Mouse (Mus musculus) limb, embryonic 15.5 days (tissue): ENCODE measurements around the gene Pms2. TPM values are rescaled to one million over a fixed set of nuclear protein-coding genes. Genes with fewer than 3 reads are reported as not detected.
A peak's percentile ranks its signal among the peaks of the same experiment; 100 is the strongest.

Experiments
- ATAC-seq: fragments of 200-750 bp; cut with Nextera tagmentation; 2 replicates; pipeline ENCODE4 v1.8.0; 2017; ENCODE audit warnings: low read depth, moderate TSS enrichment; ENCODE audit not compliant: insufficient number of reproducible peaks, low FRiP score, low TSS enrichment
- H3K27ac ChIP-seq: fragments of 300-500 bp; sonication (generic); 2 replicates; pipeline ENCODE4 v1.5.1; 2015; ENCODE audit warnings: moderate library complexity, mild to moderate bottlenecking, inconsistent platforms
- H3K27me3 ChIP-seq: fragments of 300-500 bp; sonication (generic); 2 replicates; pipeline ENCODE4 v1.6.1; 2015; ENCODE audit warnings: inconsistent platforms
- H3K36me3 ChIP-seq: fragments of 300-500 bp; sonication (generic); 2 replicates; pipeline ENCODE4 v1.6.1; 2015; ENCODE audit warnings: inconsistent platforms
- H3K4me1 ChIP-seq: fragments of 300-500 bp; sonication (generic); 2 replicates; pipeline ENCODE4 v1.6.1; 2015; ENCODE audit warnings: inconsistent platforms
- H3K4me2 ChIP-seq: fragments of 300-500 bp; sonication (generic); 2 replicates; pipeline ENCODE4 v1.6.1; 2015; ENCODE audit warnings: mild to moderate bottlenecking, inconsistent platforms
- H3K4me3 ChIP-seq: fragments of 300-500 bp; sonication (generic); 2 replicates; pipeline ENCODE4 v1.5.1; 2015; ENCODE audit warnings: mild to moderate bottlenecking, inconsistent platforms
- H3K9ac ChIP-seq: fragments of 300-500 bp; sonication (generic); 2 replicates; pipeline ENCODE4 v1.6.1; 2015; ENCODE audit warnings: inconsistent platforms
- H3K9me3 ChIP-seq: fragments of 300-500 bp; sonication (generic); 2 replicates; pipeline ENCODE4 v1.6.1; 2016; ENCODE audit warnings: inconsistent platforms
- WGBS: fragments of 180-500 bp; shearing (Covaris S2); methylation state at CpG from one replicate; pipeline ENCODE4 v1.1.7; 2015; 5-methylcytosine and 5-hydroxymethylcytosine counted together
- polyA plus RNA-seq: library from polyadenylated mRNA; unstranded; fragments of >200 nt; fragmentation: Nextera tagmentation; extraction: Ambion mirVana; gene quantifications from 2 replicates; pipeline ENCODE4 v1.2.1, GENCODE M21; 2015

Pms2 gene
- polyA plus RNA-seq: 23.6 and 26.5 TPM in 2 replicates

GRCm38 (mm10) chr5:143909417-143910400 is at the start of gene Pms2, which contains the start of gene Aimp2:
TSS of gene Pms2 (plus strand) at chr5:143909964.
TSS of gene Aimp2 (minus strand) at chr5:143909847.
- Histone ChIP-seq H3K4me1 (peaks cover 25% of the 10 kb centered on the region), H3K9me3 (no peaks in the 10 kb centered on the region)

GRCm38 (mm10) chr5:143871547-143872169 is 38.1 kb upstream of the Pms2 start:
- ATAC-seq: no peak
- peak overlapping the region; percentile 63 for H3K27ac ChIP-seq
- H3K36me3 ChIP-seq: peaks cover 36% of the 10 kb centered on the region
- H3K4me1 ChIP-seq: no peaks in the 10 kb centered on the region
- H3K27me3 ChIP-seq: no peaks in the 10 kb centered on the region
- 65% methylated on average over 11 of the region's 11 CpGs for WGBS
- no peak overlapping the region for H3K4me3 ChIP-seq
- no peak overlapping the region for H3K9ac ChIP-seq
- H3K4me2 ChIP-seq: no peak overlapping the region
- no peaks in the 10 kb centered on the region for H3K9me3 ChIP-seq

More at GRCm38 (mm10) chr5:143909417-143910400, at the start of gene Pms2, which contains the start of gene Aimp2:
- peak within 1 kb of the TSS; percentile 69 for H3K4me3 ChIP-seq
- peak within 1 kb of the TSS; percentile 59 for H3K4me2 ChIP-seq
- peaks cover 23% of the 10 kb centered on the region for H3K36me3 ChIP-seq
- H3K9ac ChIP-seq: peak within 1 kb of the TSS; percentile 48
- ATAC-seq: peak; percentile 98
- no peaks in the 10 kb centered on the region for H3K27me3 ChIP-seq
- under 1% methylated on average over 70 of the region's 70 CpGs for WGBS
- peak within 1 kb of the TSS; percentile 92 for H3K27ac ChIP-seq

GRCm38 (mm10) chr5:143874571-143874970 is 35.2 kb upstream of the Pms2 start:
- 60% methylated on average over 4 of the region's 4 CpGs for WGBS

GRCm38 (mm10) chr5:143885274-143885673 is 24.5 kb upstream of the Pms2 start:
- peak overlapping the region; percentile 13; the same call in 1 of the 2 replicates for H3K27ac ChIP-seq
- H3K4me3 ChIP-seq: no peak overlapping the region
- H3K4me2 ChIP-seq: no peak overlapping the region
- no peak overlapping the region for H3K9ac ChIP-seq
- WGBS: 89% methylated on average over 3 of the region's 3 CpGs
- peaks cover 89% of the 10 kb centered on the region for H3K36me3 ChIP-seq
- ATAC-seq: no peak
- H3K27me3 ChIP-seq: no peaks in the 10 kb centered on the region
- H3K9me3 ChIP-seq: 0 out of 2 replicates have a peak, but pooled peaks cover 6% of the 10 kb centered on the region
- H3K4me1 ChIP-seq: no peaks in the 10 kb centered on the region

More at GRCm38 (mm10) chr5:143874571-143874970, 35.2 kb upstream of the Pms2 start:
- peaks cover 60% of the 10 kb centered on the region for H3K36me3 ChIP-seq
- ATAC-seq: no peak
- no peaks in the 10 kb centered on the region for H3K9me3 ChIP-seq
- H3K4me1 ChIP-seq: no peaks in the 10 kb centered on the region
- no peaks in the 10 kb centered on the region for H3K27me3 ChIP-seq
- no peak overlapping the region for H3K27ac ChIP-seq
- no peak overlapping the region for H3K4me2 ChIP-seq
- no peak overlapping the region for H3K4me3 ChIP-seq
- no peak overlapping the region for H3K9ac ChIP-seq

GRCm38 (mm10) chr5:143890741-143891140 is 19.0 kb upstream of the Pms2 start:
- H3K36me3 ChIP-seq: peaks cover 59% of the 10 kb centered on the region
- 47% methylated on average over 6 of the region's 6 CpGs for WGBS

GRCm38 (mm10) chr5:143892255-143892886 is 17.4 kb upstream of the Pms2 start:
- ATAC-seq: no peak
- Histone ChIP-seq H3K36me3 (peaks cover 53% of the 10 kb centered on the region), H3K4me2 (no peak overlapping the region), H3K27ac (no peak overlapping the region), H3K27me3 (no peaks in the 10 kb centered on the region), H3K4me3 (no peak overlapping the region), H3K9me3 (no peaks in the 10 kb centered on the region), H3K4me1 (no peaks in the 10 kb centered on the region), H3K9ac (no peak overlapping the region)
- WGBS: 76% methylated on average over 9 of the region's 9 CpGs

More at GRCm38 (mm10) chr5:143890741-143891140, 19.0 kb upstream of the Pms2 start:
- Histone ChIP-seq H3K4me1 (no peaks in the 10 kb centered on the region), H3K27me3 (no peaks in the 10 kb centered on the region), H3K4me3 (no peak overlapping the region), H3K27ac (no peak overlapping the region), H3K4me2 (no peak overlapping the region), H3K9ac (no peak overlapping the region), H3K9me3 (0 out of 2 replicates have a peak, but pooled peaks cover 5% of the 10 kb centered on the region)
- ATAC-seq: no peak

- H3K4me1 ChIP-seq: no peaks in the 10 kb centered on the region
- 65% methylated on average over 5 of the region's 5 CpGs for WGBS
- H3K27me3 ChIP-seq: no peaks in the 10 kb centered on the region
- no peak overlapping the region for H3K9ac ChIP-seq
- H3K4me2 ChIP-seq: no peak overlapping the region
- H3K4me3 ChIP-seq: no peak overlapping the region
- peaks cover 53% of the 10 kb centered on the region for H3K36me3 ChIP-seq
- H3K27ac ChIP-seq: no peak overlapping the region
- ATAC-seq: no peak
- no peaks in the 10 kb centered on the region for H3K9me3 ChIP-seq
Measured at GRCm38 (mm10) chr5:143893396-143893795, 16.4 kb upstream of the Pms2 start.

GRCm38 (mm10) chr5:143897635-143898330 is 12.0 kb upstream of the Pms2 start, which contains the start of gene Ankrd61:
TSS of gene Ankrd61 (minus strand) at chr5:143897685.
- H3K9me3 ChIP-seq: no peaks in the 10 kb centered on the region
- WGBS: 88% methylated on average over 14 of the region's 14 CpGs
- H3K27ac ChIP-seq: no peak within 1 kb of the TSS
- ATAC-seq: no peak
- H3K4me1 ChIP-seq: no peaks in the 10 kb centered on the region
- no peak within 1 kb of the TSS for H3K4me3 ChIP-seq
- H3K36me3 ChIP-seq: peaks cover 61% of the 10 kb centered on the region
- no peaks in the 10 kb centered on the region for H3K27me3 ChIP-seq
- no peak within 1 kb of the TSS for H3K9ac ChIP-seq
- H3K4me2 ChIP-seq: no peak within 1 kb of the TSS

GRCm38 (mm10) chr5:143902111-143902510 is 7.7 kb upstream of the Pms2 start:
- Histone ChIP-seq H3K4me2 (no peak overlapping the region), H3K27ac (no peak overlapping the region), H3K9ac (no peak overlapping the region), H3K27me3 (no peaks in the 10 kb centered on the region), H3K36me3 (peaks cover 85% of the 10 kb centered on the region), H3K9me3 (no peaks in the 10 kb centered on the region), H3K4me1 (no peaks in the 10 kb centered on the region), H3K4me3 (no peak overlapping the region)
- ATAC-seq: no peak
- 90% methylated on average over 3 of the region's 3 CpGs for WGBS

- 90% methylated on average over 4 of the region's 4 CpGs for WGBS
- no peaks in the 10 kb centered on the region for H3K9me3 ChIP-seq
- no peak overlapping the region for H3K4me2 ChIP-seq
- H3K36me3 ChIP-seq: peaks cover 69% of the 10 kb centered on the region
- H3K9ac ChIP-seq: no peak overlapping the region
- H3K27me3 ChIP-seq: no peaks in the 10 kb centered on the region
- ATAC-seq: no peak
- H3K4me3 ChIP-seq: no peak overlapping the region
- H3K27ac ChIP-seq: no peak overlapping the region
- H3K4me1 ChIP-seq: peaks cover 13% of the 10 kb centered on the region
Measured at GRCm38 (mm10) chr5:143903813-143904212, 6.0 kb upstream of the Pms2 start.

- Histone ChIP-seq H3K4me1 (peaks cover 25% of the 10 kb centered on the region), H3K4me2 (no peak overlapping the region), H3K4me3 (no peak overlapping the region), H3K9me3 (no peaks in the 10 kb centered on the region), H3K9ac (no peak overlapping the region), H3K27me3 (no peaks in the 10 kb centered on the region), H3K36me3 (peaks cover 45% of the 10 kb centered on the region), H3K27ac (no peak overlapping the region)
- no peak for ATAC-seq
- 83% methylated on average over 8 of the region's 8 CpGs for WGBS
Measured at GRCm38 (mm10) chr5:143906429-143906828, 3.3 kb upstream of the Pms2 start.
